Mouse (Mus musculus): Measurements from ENCODE around the gene Plod3. TPM values are rescaled to one million over a fixed set of nuclear protein-coding genes. Genes with fewer than 3 reads are reported as not detected.
A peak's percentile ranks its signal among the peaks of the same experiment; 100 is the strongest.

The Plod3 gene
- polyA plus RNA-seq, 1 experiment from 2014 or later: 34.0 TPM

- no peak for ATAC-seq (ENCODE audit: low FRiP score)
- H3K36me3 ChIP-seq: peaks cover 63% of the 10 kb centered on the region
- no peak overlapping the region for H3K27ac ChIP-seq
- H3K4me1 ChIP-seq (replicated peaks): peaks cover 28% of the 10 kb centered on the region
- no peaks in the 10 kb centered on the region for H3K27me3 ChIP-seq
- H3K4me2 ChIP-seq: no peak overlapping the region
- H3K9me3 ChIP-seq: no peaks in the 10 kb centered on the region
- no peak overlapping the region for H3K9ac ChIP-seq
- 94% methylated on average over 6 of the region's 6 CpGs for WGBS
- H3K4me3 ChIP-seq: no peak overlapping the region
Observed at GRCm38 (mm10) chr5:136989801-136990200, 3.0 kb downstream of the Plod3 start.

GRCm38 (mm10) chr5:136999449-136999848, 12.6 kb downstream of the Plod3 start:
- Histone ChIP-seq H3K9me3 (no peaks in the 10 kb centered on the region), H3K27me3 (no peaks in the 10 kb centered on the region), H3K36me3 (peaks cover 22% of the 10 kb centered on the region), H3K4me2 (no peak overlapping the region), H3K27ac (no peak overlapping the region), H3K4me1 (replicated peaks) (0 out of 2 replicates have a peak, but pooled peaks cover 3% of the 10 kb centered on the region), H3K9ac (no peak overlapping the region), H3K4me3 (no peak overlapping the region)
- ATAC-seq (ENCODE audit: low FRiP score): no peak
- 71% methylated on average over 5 of the region's 5 CpGs for WGBS

GRCm38 (mm10) chr5:137000612-137001011, 13.8 kb downstream of the Plod3 start:
- ATAC-seq (ENCODE audit: low FRiP score): no peak
- Histone ChIP-seq H3K36me3 (peaks cover 11% of the 10 kb centered on the region), H3K27me3 (no peaks in the 10 kb centered on the region), H3K27ac (no peak overlapping the region), H3K4me1 (replicated peaks) (0 out of 2 replicates have a peak, but pooled peaks cover 3% of the 10 kb centered on the region), H3K9ac (no peak overlapping the region), H3K4me2 (no peak overlapping the region), H3K9me3 (no peaks in the 10 kb centered on the region), H3K4me3 (no peak overlapping the region)
- WGBS: 86% methylated on average over 2 of the region's 2 CpGs

- 66% methylated on average over 8 of the region's 8 CpGs for WGBS
- no peak overlapping the region for H3K4me2 ChIP-seq
- H3K4me1 ChIP-seq (replicated peaks): no peaks in the 10 kb centered on the region
- H3K27me3 ChIP-seq: no peaks in the 10 kb centered on the region
- H3K36me3 ChIP-seq: no peaks in the 10 kb centered on the region
- H3K9ac ChIP-seq: no peak overlapping the region
- no peak for ATAC-seq (ENCODE audit: low FRiP score)
- no peak overlapping the region for H3K27ac ChIP-seq
- H3K4me3 ChIP-seq: no peak overlapping the region
- no peaks in the 10 kb centered on the region for H3K9me3 ChIP-seq
Observed at GRCm38 (mm10) chr5:137007276-137007675, 20.5 kb downstream of the Plod3 start.

- no peak overlapping the region for H3K4me2 ChIP-seq
- no peaks in the 10 kb centered on the region for H3K27me3 ChIP-seq
- H3K4me3 ChIP-seq: no peak overlapping the region
- no peaks in the 10 kb centered on the region for H3K9me3 ChIP-seq
- WGBS: 33% methylated on average over 3 of the region's 3 CpGs
- H3K36me3 ChIP-seq: no peaks in the 10 kb centered on the region
- H3K4me1 ChIP-seq (replicated peaks): no peaks in the 10 kb centered on the region
- no peak for ATAC-seq (ENCODE audit: low FRiP score)
- H3K9ac ChIP-seq: no peak overlapping the region
- H3K27ac ChIP-seq: no peak overlapping the region
Observed at GRCm38 (mm10) chr5:137009988-137010387, 23.2 kb downstream of the Plod3 start.

GRCm38 (mm10) chr5:137012401-137012950, 25.7 kb downstream of the Plod3 start:
- Histone ChIP-seq H3K9ac (no peak overlapping the region), H3K4me1 (replicated peaks) (no peaks in the 10 kb centered on the region), H3K27ac (no peak overlapping the region), H3K4me2 (no peak overlapping the region), H3K27me3 (no peaks in the 10 kb centered on the region), H3K9me3 (no peaks in the 10 kb centered on the region), H3K4me3 (no peak overlapping the region), H3K36me3 (no peaks in the 10 kb centered on the region)
- no peak for ATAC-seq (ENCODE audit: low FRiP score)
- WGBS: 75% methylated on average over 15 of the region's 15 CpGs

GRCm38 (mm10) chr5:137015913-137016312, 29.1 kb downstream of the Plod3 start:
- Histone ChIP-seq H3K4me1 (replicated peaks) (no peaks in the 10 kb centered on the region), H3K9ac (no peak overlapping the region), H3K9me3 (no peaks in the 10 kb centered on the region), H3K27me3 (peaks cover under 1% of the 10 kb centered on the region; the same call in 1 of the 2 replicates), H3K27ac (no peak overlapping the region), H3K36me3 (no peaks in the 10 kb centered on the region), H3K4me3 (no peak overlapping the region), H3K4me2 (no peak overlapping the region)
- 96% methylated on average over 3 of the region's 3 CpGs for WGBS
- no peak for ATAC-seq (ENCODE audit: low FRiP score)

GRCm38 (mm10) chr5:137024318-137024717, 37.5 kb downstream of the Plod3 start:
- H3K4me1 ChIP-seq (replicated peaks): peaks cover 21% of the 10 kb centered on the region
- no peaks in the 10 kb centered on the region for H3K36me3 ChIP-seq
- no peak overlapping the region for H3K4me3 ChIP-seq
- H3K27ac ChIP-seq: no peak overlapping the region
- peaks cover 68% of the 10 kb centered on the region for H3K27me3 ChIP-seq
- H3K9me3 ChIP-seq: no peaks in the 10 kb centered on the region
- 45% methylated on average over 3 of the region's 3 CpGs for WGBS
- no peak overlapping the region for H3K9ac ChIP-seq
- no peak for ATAC-seq (ENCODE audit: low FRiP score)
- H3K4me2 ChIP-seq: no peak overlapping the region

GRCm38 (mm10) chr5:137025132-137025531, 38.3 kb downstream of the Plod3 start:
- Histone ChIP-seq H3K27ac (no peak overlapping the region), H3K9ac (no peak overlapping the region), H3K36me3 (no peaks in the 10 kb centered on the region), H3K4me3 (peak overlapping the region; percentile 27), H3K27me3 (peaks cover 72% of the 10 kb centered on the region), H3K4me2 (peak overlapping the region; percentile 47), H3K9me3 (no peaks in the 10 kb centered on the region), H3K4me1 (replicated peaks) (peaks cover 25% of the 10 kb centered on the region)
- 0% methylated on average over 23 of the region's 23 CpGs for WGBS
- ATAC-seq (ENCODE audit: low FRiP score): no peak

- Histone ChIP-seq H3K9ac (no peak within 1 kb of the TSS), H3K4me2 (peak within 1 kb of the TSS; percentile 47), H3K4me1 (replicated peaks) (peaks cover 35% of the 10 kb centered on the region), H3K27ac (no peak within 1 kb of the TSS), H3K36me3 (no peaks in the 10 kb centered on the region), H3K9me3 (no peaks in the 10 kb centered on the region), H3K27me3 (peaks cover 80% of the 10 kb centered on the region), H3K4me3 (peak within 1 kb of the TSS; percentile 27)
- no peak for ATAC-seq (ENCODE audit: low FRiP score)
- 26% methylated on average over 4 of the region's 4 CpGs for WGBS
Observed at GRCm38 (mm10) chr5:137026092-137026491, 39.3 kb downstream of the Plod3 start, which contains the start of gene Vgf. Vgf (plus strand) TSS chr5:137026392.

GRCm38 (mm10) chr5:137028561-137029272, 41.9 kb downstream of the Plod3 start:
- H3K4me1 ChIP-seq (replicated peaks): peaks cover 53% of the 10 kb centered on the region
- peak overlapping the region; percentile 99 for H3K4me2 ChIP-seq
- no peak for ATAC-seq (ENCODE audit: low FRiP score)
- no peak overlapping the region for H3K27ac ChIP-seq
- 3% methylated on average over 28 of the region's 29 CpGs for WGBS
- no peaks in the 10 kb centered on the region for H3K36me3 ChIP-seq
- H3K9me3 ChIP-seq: no peaks in the 10 kb centered on the region
- H3K9ac ChIP-seq: peak overlapping the region; percentile 71
- H3K4me3 ChIP-seq: peak overlapping the region; percentile 54
- H3K27me3 ChIP-seq: peaks cover 84% of the 10 kb centered on the region

- no peaks in the 10 kb centered on the region for H3K36me3 ChIP-seq
- peaks cover 53% of the 10 kb centered on the region for H3K4me1 ChIP-seq (replicated peaks)
- H3K4me3 ChIP-seq: peak overlapping the region; percentile 54
- H3K4me2 ChIP-seq: peak overlapping the region; percentile 99
- WGBS: 2% methylated on average over 8 of the region's 8 CpGs
- peaks cover 84% of the 10 kb centered on the region for H3K27me3 ChIP-seq
- H3K9ac ChIP-seq: peak overlapping the region; percentile 71
- H3K9me3 ChIP-seq: no peaks in the 10 kb centered on the region
- H3K27ac ChIP-seq: no peak overlapping the region
- ATAC-seq (ENCODE audit: low FRiP score): 0 out of 2 replicates have a peak, but pooled peaks have one; percentile 1
Observed at GRCm38 (mm10) chr5:137029273-137029585, 42.4 kb downstream of the Plod3 start.
